Mouse (Mus musculus): ENCODE data around the gene Slc35a2. TPM values are rescaled to one million over a fixed set of nuclear protein-coding genes. Genes with fewer than 3 reads are reported as not detected.
"Not testable (repeated sequence)": the region's sequence is repeated elsewhere in the genome, so short reads cannot be mapped to it uniquely, and the experiment has no call there.

Slc35a2 gene
- polyA plus RNA-seq, 1 experiment, result 40.6 TPM

DNA sequence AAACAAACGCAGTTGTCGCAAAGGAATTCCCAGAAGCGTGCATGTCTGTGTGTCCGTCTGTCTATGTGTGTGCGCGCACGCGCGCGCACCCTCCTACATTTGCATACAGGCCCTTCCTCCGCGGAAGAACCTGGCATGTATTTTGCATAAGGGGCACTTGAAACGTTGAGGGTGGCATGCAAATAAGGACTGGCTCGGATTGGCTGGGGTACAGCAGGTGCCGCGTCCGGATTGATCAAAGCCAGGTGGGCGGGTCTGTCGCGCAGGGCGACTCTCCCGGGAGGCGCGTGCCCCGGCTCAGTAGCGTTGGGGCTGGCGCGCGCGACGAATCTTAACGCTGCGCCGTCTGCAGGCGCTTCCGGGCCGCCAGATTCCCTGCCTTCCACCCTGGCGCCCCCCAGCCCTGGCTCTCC, 5.8 kb upstream of the Slc35a2 start, which contains the start of gene Pim2:
Pim2 (plus strand) TSS at position 256 of the 413 bp plus-strand sequence.
- Histone ChIP-seq H3K27me3 (ENCODE audit: control insufficient read depth, insufficient read depth, low read length) (no peaks in the 10 kb centered on the region), H3K4me3 (replicated peaks; ENCODE audit: insufficient read depth, low read depth, low read length) (peak within 1 kb of the TSS; percentile 81), H3K27ac (ENCODE audit: insufficient read depth, low read length) (peak within 1 kb of the TSS; percentile 76), H3K4me1 (ENCODE audit: control insufficient read depth, insufficient read depth, low read length) (no peaks in the 10 kb centered on the region)
- TF ChIP-seq POLR2A (IDR thresholded peaks at IDR 0.05; ENCODE audit: borderline replicate concordance, insufficient read depth, low read length) (peak; percentile 57; the same call in 1 of the 2 replicates), CTCF (IDR thresholded peaks at IDR 0.05; ENCODE audit: borderline replicate concordance, insufficient read depth, low read depth, low read length) (no peak)
- DNase-seq, result peak; percentile 87 to 94
- WGBS, result 2% methylated on average over 31 of the region's 38 CpGs

GRCm38 (mm10) chrX:7878495-7878894, 5.3 kb upstream of the Slc35a2 start:
- Histone ChIP-seq H3K4me1 (ENCODE audit: control insufficient read depth, insufficient read depth, low read length) (no peaks in the 10 kb centered on the region), H3K4me3 (replicated peaks; ENCODE audit: insufficient read depth, low read depth, low read length) (peak overlapping the region; percentile 81), H3K27ac (ENCODE audit: insufficient read depth, low read length) (peak overlapping the region; percentile 76), H3K27me3 (ENCODE audit: control insufficient read depth, insufficient read depth, low read length) (no peaks in the 10 kb centered on the region)
- 9% methylated on average over 21 of the region's 21 CpGs for WGBS
- DNase-seq, result peak; percentile 53 to 61
- no peak for TF ChIP-seq POLR2A (IDR thresholded peaks at IDR 0.05; ENCODE audit: borderline replicate concordance, insufficient read depth, low read length)
- no peak for TF ChIP-seq CTCF (IDR thresholded peaks at IDR 0.05; ENCODE audit: borderline replicate concordance, insufficient read depth, low read depth, low read length)

DNA sequence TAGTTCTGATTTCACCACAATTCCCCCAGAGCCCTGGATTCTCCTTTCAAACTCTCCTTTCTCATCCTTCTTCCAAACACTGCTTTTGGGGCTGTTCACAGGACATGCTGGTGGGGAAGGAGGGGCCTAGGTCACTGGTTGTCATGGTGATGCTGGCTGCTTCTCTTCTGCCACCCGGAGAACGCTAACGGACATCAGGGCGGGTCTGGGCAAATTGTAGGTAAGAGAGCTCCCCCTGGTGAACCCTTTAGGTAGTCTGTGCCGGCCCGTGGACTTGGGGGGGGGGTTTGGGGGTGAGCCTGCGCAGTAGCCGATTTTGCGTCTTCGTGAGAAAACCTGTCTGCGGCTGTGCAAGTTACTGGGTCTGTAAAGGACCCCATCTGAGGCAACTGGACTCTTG, 4.0 kb upstream of the Slc35a2 start:
- H3K27ac ChIP-seq (ENCODE audit: insufficient read depth, low read length), result 0 out of 2 replicates have a peak overlapping the region, but pooled peaks have one; percentile 39
- H3K4me1 ChIP-seq (ENCODE audit: control insufficient read depth, insufficient read depth, low read length), result no peaks in the 10 kb centered on the region
- TF ChIP-seq CTCF (IDR thresholded peaks at IDR 0.05; ENCODE audit: borderline replicate concordance, insufficient read depth, low read depth, low read length) (peak; percentile 57; the same call in 1 of the 2 replicates), POLR2A (IDR thresholded peaks at IDR 0.05; ENCODE audit: borderline replicate concordance, insufficient read depth, low read length) (no peak)
- H3K4me3 ChIP-seq (replicated peaks; ENCODE audit: insufficient read depth, low read depth, low read length), result peak overlapping the region; percentile 81
- H3K27me3 ChIP-seq (ENCODE audit: control insufficient read depth, insufficient read depth, low read length), result no peaks in the 10 kb centered on the region
- 9% methylated on average over 11 of the region's 11 CpGs for WGBS
- DNase-seq, result peak; percentile 71 to 85

DNA sequence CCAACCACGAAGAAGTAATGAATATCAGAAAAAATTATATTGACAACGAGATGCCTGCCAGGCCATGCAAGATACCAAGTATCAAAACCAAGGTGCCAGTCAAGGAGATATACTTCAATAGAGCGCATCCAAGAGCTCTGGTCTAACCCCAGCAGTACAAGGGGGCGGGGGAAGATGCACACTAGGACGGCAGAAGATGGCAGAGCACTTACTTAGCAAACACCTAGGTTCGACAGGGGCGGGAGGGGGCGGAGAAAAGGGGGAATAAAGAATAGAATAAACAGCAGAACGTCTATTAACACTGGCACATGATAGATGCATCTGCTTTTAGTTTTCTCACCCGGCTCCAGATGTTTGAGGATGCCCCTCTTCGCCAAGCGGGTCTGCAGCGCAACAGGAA, 14.4 kb downstream of the Slc35a2 start:
- Histone ChIP-seq H3K4me3 (replicated peaks; ENCODE audit: insufficient read depth, low read depth, low read length) (peak overlapping the region; percentile 95), H3K4me1 (ENCODE audit: control insufficient read depth, insufficient read depth, low read length) (no peaks in the 10 kb centered on the region), H3K27me3 (ENCODE audit: control insufficient read depth, insufficient read depth, low read length) (no peaks in the 10 kb centered on the region), H3K27ac (ENCODE audit: insufficient read depth, low read length) (peak overlapping the region; percentile 99; the same call in 1 of the 2 replicates)
- WGBS, result 24% methylated on average over 13 of the region's 13 CpGs
- TF ChIP-seq CTCF (IDR thresholded peaks at IDR 0.05; ENCODE audit: borderline replicate concordance, insufficient read depth, low read depth, low read length) (no peak), POLR2A (IDR thresholded peaks at IDR 0.05; ENCODE audit: borderline replicate concordance, insufficient read depth, low read length) (no peak)
- DNase-seq, result no peak

- Histone ChIP-seq H3K27me3 (ENCODE audit: control insufficient read depth, insufficient read depth, low read length) (no peaks in the 10 kb centered on the region), H3K4me1 (ENCODE audit: control insufficient read depth, insufficient read depth, low read length) (no peaks in the 10 kb centered on the region), H3K4me3 (replicated peaks; ENCODE audit: insufficient read depth, low read depth, low read length) (peak within 1 kb of the TSS; percentile 95), H3K27ac (ENCODE audit: insufficient read depth, low read length) (peak within 1 kb of the TSS; percentile 99)
- peak; percentile 79 for TF ChIP-seq POLR2A (IDR thresholded peaks at IDR 0.05; ENCODE audit: borderline replicate concordance, insufficient read depth, low read length)
- no peak for TF ChIP-seq CTCF (IDR thresholded peaks at IDR 0.05; ENCODE audit: borderline replicate concordance, insufficient read depth, low read depth, low read length)
- WGBS, result 4% methylated on average over 59 of the region's 62 CpGs
- peak; percentile 88 to 94 for DNase-seq
Measured at GRCm38 (mm10) chrX:7898880-7899874, 15.3 kb downstream of the Slc35a2 start, which contains the start of the genes Pqbp1 and Timm17b. Pqbp1 (minus strand) TSS chrX:7899269. Timm17b (plus strand) TSS chrX:7899357.

GRCm38 (mm10) chrX:7904441-7904840, 20.6 kb downstream of the Slc35a2 start:
- 92% methylated on average over 5 of the region's 5 CpGs for WGBS
- Histone ChIP-seq H3K27me3 (ENCODE audit: control insufficient read depth, insufficient read depth, low read length) (no peaks in the 10 kb centered on the region), H3K27ac (ENCODE audit: insufficient read depth, low read length) (no peak overlapping the region), H3K4me1 (ENCODE audit: control insufficient read depth, insufficient read depth, low read length) (no peaks in the 10 kb centered on the region), H3K4me3 (replicated peaks; ENCODE audit: insufficient read depth, low read depth, low read length) (no peak overlapping the region)
- no peak for TF ChIP-seq CTCF (IDR thresholded peaks at IDR 0.05; ENCODE audit: borderline replicate concordance, insufficient read depth, low read depth, low read length)
- no peak for TF ChIP-seq POLR2A (IDR thresholded peaks at IDR 0.05; ENCODE audit: borderline replicate concordance, insufficient read depth, low read length)
- no peak for DNase-seq

DNA sequence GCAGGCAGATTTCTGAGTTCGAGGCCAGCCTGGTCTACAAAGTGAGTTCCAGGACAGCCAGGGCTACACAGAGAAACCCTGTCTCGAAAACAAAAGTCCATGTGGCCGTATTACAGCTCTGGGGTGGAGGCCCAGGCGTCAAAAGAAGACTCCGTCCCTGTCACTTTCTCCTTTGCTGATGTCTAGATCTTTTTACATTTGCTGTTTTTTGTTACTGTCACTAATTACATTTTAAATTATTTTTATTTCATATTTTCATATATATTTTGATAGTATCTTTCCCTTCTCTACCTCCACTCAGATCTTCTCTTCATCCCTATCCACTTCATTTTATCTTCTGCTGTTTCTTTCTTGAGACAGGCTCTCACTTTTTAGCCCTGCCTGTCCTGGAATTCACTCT, 23.9 kb downstream of the Slc35a2 start, which contains the start of gene Gm10491:
Gm10491 (minus strand) TSS at position 101 of the 400 bp plus-strand sequence.
- Histone ChIP-seq H3K27me3 (ENCODE audit: control insufficient read depth, insufficient read depth, low read length) (no peaks in the 10 kb centered on the region), H3K4me1 (ENCODE audit: control insufficient read depth, insufficient read depth, low read length) (no peaks in the 10 kb centered on the region), H3K4me3 (replicated peaks; ENCODE audit: insufficient read depth, low read depth, low read length) (no peak within 1 kb of the TSS), H3K27ac (ENCODE audit: insufficient read depth, low read length) (no peak within 1 kb of the TSS)
- DNase-seq, result no peak
- WGBS, result 91% methylated on average over 5 of the region's 5 CpGs
- TF ChIP-seq CTCF (IDR thresholded peaks at IDR 0.05; ENCODE audit: borderline replicate concordance, insufficient read depth, low read depth, low read length) (no peak), POLR2A (IDR thresholded peaks at IDR 0.05; ENCODE audit: borderline replicate concordance, insufficient read depth, low read length) (no peak)

- 91% methylated on average over 4 of the region's 4 CpGs for WGBS
- H3K27ac ChIP-seq (ENCODE audit: insufficient read depth, low read length); H3K27me3 ChIP-seq (ENCODE audit: control insufficient read depth, insufficient read depth, low read length); H3K4me1 ChIP-seq (ENCODE audit: control insufficient read depth, insufficient read depth, low read length); H3K4me3 ChIP-seq (replicated peaks; ENCODE audit: insufficient read depth, low read depth, low read length); DNase-seq: not testable (repeated sequence)
Measured at GRCm38 (mm10) chrX:7909242-7909641, 25.4 kb downstream of the Slc35a2 start, which contains the start of gene Gm10490. Gm10490 (plus strand) TSS chrX:7909542.

Measured in cerebellum, adult 2 months (tissue).